Mouse (Mus musculus) lung, postnatal 10 days (tissue): Measurements from ENCODE around the gene Tmem208.
A peak's percentile ranks its signal among the peaks of the same experiment; 100 is the strongest.

Experiments
- DNase-seq: peaks from one replicate; pipeline ENCODE4 v3.0.0; 2021

Tmem208 gene

DNA sequence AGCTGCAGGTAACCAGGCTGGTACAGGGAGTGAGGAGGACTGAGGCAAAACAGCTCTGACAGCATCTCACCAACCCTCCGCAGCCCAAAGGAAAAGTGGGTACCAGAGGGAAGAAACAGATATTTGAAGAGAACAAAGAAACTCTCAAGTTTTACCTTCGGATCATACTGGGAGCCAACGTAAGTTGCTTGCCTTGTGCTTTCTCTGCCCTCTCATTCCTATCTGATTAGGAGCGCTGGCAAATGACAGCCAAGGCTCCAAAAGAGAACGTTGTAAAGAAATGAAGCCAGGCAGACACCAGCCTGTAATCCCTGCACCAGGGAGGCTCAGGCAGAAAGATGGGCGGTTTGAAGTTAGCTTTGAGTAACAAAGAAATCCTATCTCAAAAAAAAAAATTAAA lies 814 bp downstream of the Tmem208 start:
- DNase-seq = no peak

DNA sequence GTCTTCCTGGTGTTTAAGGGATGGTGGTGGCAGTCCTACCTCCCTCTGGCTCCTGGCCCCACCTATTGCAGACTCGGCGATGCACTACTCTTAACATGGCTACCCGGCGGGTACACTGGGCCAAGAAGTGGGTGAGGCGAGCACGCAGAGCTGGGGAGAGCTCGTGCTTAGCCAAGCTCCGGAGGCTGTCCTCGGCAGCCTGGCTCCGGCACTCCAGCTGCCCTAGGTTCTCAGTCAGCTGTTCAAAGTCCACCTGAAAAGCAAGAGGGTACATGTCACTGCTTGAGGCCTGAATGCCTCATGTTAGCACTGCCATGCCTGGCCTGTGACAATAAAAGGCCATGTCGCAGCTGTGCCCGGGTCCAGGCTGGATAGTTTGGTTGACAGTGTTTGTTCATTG lies 4.2 kb downstream of the Tmem208 start:
- no peak for DNase-seq

DNA sequence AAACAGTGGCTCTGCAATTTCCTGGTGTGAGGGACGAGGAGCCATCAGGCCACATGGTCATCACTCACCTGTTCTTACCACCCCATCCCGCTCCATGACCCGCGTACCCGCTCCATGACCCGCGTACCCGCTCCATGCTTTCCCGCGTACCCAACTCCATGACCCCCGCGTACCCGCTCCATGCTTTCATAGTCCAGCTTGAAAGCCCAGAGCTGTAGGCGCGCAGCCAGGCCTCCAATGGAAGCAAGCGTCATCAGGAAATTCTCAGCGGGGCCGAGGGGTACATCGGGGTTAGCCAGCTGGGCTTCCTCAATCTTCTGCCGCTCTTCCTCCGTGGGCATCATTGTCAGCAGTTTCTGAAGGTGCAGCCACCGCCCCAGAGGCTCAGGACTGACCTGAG lies 5.3 kb downstream of the Tmem208 start:
- no peak for DNase-seq

DNA sequence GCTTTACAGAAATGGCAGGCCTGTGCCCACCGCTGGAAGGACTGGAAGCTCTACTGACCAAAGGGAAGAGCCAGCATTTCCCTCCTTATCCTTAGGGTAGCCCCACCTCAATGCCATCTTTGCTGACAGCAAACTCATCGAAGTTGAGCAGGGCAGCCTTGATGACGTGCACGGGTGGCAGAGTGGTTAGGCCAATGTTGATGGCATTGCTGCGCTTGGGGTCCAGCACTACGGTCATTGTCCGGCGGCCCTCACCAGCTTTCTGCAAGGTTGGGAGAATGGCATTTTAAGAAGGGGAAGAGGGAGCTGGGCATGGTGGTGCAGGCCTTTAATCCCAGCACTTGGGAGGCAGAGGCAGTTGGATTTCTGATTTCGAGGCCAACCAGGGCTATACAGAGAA lies 5.8 kb downstream of the Tmem208 start:
- no peak for DNase-seq

DNA sequence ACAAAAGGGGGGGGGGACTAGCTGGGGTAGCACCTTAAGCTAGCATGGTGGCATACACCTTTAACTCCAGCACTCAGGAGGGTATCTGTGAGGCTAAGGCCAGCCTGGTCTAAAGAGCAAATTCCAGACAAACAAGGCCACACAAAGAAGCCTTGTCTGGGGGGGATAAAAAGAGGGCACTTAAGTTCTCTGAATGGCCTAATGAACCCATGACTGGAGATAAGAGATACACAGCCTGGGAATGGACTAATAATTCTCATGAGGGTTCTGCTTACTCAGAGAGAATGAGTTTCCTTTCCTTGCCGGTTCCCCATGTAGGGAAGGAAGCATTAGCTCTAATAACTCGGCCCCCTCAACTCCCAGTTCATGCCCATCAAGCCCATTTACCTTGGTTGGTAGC lies 6.4 kb downstream of the Tmem208 start:
- no peak for DNase-seq

DNA sequence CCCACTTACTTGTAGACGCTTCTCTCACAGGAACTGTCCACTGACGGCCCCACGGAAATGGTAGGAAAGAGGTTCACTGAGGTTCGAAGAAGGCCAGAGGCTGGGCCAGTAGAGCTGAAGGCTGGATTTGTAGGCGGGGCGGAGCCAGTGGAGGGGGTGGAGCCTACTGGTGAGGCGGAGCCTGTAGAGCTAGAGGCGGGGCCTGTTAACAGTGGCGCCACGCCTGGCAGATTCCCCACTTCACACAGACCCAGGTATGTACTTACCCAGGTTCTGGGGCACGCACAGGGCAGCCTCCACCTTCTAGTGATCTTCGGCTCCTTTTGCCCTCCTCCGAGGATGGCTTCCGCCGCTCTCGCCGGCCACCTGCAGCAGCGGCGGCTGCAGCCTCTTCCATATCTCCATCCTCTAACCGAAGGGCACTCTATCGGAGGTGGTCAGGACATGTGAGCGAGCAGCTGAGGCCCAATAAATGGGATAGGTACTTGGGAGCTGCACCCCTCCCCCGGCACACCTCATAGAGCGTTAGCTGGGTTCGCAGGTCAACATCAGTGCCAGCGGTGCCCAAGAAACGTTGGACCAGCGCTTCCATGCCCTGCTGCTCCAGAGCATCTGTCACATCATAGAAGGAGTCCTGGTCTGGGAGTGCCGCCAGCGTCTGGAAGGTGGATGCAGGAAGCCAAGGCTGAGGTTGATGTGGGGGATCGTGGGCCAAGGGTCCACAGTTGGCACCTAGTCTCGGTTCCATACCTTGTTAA lies 10.4 kb downstream of the Tmem208 start:
- peak; percentile 58 for DNase-seq

DNA sequence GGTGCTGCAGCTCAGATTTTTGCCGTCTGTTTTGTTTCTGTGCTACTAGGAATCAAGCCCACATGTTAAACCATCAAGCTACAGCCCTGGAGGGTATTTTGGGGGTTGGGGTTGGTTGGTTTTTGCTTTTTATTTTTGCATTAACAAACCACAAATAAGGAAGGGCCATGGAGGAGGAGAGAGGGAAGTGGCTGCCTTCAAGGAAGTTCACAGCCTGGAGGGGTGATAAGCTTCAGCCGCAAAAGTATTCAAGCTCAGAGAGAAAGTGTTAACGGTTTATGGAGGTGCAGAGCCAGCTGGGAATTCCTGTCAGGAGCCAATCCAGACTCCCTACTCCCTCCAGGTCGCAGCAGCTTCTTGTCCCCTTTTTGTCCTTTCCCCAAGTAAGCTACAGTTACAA lies 12.8 kb downstream of the Tmem208 start:
- no peak for DNase-seq

DNA sequence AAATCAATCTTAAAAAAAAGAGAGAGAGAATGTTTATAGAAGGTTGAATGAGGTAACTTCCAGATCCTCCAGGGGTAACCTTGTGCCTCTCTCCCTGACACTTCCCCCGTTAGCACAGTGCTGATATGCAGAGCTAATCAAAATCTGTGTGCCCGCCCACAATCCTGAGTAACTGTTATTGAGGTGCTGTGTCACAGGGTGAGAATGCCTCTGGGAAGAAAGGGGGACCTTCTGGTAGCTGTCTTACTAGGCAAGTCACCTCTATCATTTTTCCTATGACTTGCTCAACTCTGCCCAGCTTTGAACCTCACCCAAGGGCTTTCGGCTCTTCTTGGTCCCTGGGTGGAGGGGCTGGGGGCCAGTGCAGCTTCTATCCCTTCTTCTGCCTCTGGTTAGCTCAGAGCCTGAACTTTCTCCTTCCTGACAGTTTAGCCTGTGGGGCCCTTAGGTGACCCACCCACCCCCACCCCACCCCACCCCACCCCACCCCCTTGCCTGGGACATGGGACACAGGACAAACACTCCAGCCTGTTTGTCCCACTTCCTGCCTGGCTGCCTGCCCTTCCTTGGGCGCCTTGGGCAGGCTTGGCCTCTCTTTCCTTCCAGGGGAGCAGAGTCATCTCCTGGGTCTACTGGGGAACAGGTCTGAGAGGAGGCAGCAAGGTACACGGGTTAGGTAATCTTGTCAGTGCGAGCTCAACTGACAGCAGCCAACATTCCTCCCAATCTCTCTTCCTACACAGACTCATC lies 13.9 kb downstream of the Tmem208 start:
- DNase-seq = peak; percentile 89

DNA sequence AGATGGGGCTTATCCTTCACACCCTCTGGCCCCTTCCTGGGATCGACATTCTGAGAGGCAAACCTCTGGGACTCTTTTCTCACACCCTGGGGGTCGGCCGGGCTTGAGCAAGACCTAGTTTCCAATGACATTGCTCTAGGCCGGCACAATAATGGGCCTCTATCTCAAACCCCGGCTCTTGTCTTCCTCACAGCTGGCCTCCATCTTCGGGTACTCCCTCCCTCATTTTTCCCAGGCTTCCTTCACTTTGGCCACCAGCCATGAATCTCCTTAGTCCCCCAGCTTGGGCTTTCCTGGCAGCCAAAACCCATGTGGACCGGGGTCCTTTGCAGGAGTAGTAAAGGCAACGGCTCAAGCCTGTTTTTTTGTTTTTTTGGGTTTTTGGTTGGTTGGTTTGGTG lies 15.2 kb downstream of the Tmem208 start:
- DNase-seq = peak; percentile 88

DNA sequence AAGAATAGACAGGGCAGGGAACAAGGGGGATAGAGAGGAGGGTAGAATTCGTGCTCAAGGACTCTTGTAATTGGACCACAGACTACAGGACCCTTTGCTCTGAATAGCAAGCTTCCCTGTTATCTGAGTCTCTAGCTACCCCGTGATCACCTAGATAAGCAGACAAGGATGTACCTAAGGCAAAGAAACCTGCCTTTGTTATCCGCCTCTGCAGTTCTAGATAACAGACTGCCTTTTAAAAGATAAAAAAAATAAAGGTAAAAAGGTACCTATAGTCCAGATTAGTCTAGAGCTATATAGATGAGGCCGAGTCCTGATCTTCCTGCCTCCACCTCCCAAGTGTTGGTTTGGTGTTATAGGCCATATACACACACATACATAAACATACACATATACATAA lies 16.6 kb downstream of the Tmem208 start:
- DNase-seq = no peak

DNA sequence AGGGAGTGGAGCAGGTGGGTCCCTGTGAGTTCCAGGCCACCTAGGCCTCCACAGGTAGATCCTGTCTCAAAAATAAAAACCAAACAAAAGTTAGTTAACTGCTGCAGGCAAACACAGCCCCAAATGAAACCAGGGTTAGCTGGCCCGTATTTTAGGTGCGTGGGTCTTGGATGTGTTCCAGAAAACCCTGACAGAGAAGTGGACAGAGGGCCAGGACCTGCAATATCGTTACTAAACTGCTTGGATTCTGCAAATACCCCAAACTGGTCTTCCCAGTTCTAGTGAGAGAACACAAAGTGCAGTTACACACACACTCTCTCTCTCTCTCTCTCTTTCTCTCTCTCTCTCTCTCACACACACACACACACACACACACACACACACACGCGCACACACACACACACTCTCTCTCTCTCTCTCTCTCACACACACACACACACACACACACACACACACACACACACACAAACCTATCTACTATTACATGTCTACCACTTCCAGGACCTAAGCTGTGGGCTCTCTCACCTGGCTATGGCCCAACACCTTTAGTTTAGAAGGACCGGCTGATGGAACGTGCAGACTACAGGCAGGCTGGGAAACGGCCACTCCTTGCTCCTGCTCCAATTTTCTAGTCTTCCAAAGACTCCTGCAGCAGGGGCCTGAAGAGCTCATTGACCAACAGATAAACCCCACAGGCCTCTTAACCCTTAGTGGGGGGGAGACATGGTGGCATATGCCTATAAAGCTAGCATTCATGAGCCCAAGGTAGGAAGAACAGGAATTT lies 17.8 kb downstream of the Tmem208 start:
- DNase-seq = no peak

DNA sequence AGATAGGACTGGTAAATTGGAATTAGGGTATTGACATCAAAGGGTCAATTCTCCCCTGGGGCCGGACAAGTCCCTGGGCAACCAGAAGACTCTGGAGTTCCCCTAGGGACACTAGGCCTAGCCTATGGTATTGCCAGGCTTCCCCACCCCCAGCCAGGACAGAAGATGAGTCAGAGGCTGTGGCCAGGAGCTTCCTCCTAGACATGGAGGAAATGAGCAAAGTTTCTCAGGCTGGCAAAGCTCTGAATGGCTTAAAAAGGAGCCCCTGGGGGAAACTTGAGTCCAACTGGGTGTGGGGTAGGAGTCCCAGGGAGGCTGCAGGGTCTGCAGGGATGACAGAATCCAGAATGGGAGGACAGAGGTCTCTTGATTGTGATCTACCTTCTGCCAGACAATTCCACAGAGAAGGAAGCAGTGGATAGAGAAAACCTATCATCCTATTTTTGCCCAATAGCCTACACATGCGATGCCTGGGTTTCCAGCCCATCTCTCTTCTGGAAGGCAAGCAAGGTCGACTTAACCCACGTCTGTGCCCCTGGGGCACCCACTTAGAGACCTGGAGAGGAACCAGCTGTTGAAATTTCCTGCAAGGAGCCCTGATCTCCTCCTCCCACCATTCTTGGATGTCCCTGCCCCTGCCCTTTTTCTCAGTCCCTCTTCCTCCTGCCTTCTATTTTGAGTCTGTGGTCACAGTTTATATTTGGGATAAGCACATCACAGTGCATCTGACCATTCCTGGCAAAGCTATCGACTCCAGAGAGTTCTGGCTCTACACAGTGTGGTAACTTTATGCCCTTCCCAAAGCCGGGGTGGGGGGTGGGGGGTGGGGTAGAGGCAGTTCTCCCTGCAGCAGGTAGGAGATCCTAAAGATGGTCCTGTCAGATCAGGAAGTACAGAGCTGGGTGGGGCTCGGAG lies 19.2 kb downstream of the Tmem208 start:
- peak; percentile 76 for DNase-seq

DNA sequence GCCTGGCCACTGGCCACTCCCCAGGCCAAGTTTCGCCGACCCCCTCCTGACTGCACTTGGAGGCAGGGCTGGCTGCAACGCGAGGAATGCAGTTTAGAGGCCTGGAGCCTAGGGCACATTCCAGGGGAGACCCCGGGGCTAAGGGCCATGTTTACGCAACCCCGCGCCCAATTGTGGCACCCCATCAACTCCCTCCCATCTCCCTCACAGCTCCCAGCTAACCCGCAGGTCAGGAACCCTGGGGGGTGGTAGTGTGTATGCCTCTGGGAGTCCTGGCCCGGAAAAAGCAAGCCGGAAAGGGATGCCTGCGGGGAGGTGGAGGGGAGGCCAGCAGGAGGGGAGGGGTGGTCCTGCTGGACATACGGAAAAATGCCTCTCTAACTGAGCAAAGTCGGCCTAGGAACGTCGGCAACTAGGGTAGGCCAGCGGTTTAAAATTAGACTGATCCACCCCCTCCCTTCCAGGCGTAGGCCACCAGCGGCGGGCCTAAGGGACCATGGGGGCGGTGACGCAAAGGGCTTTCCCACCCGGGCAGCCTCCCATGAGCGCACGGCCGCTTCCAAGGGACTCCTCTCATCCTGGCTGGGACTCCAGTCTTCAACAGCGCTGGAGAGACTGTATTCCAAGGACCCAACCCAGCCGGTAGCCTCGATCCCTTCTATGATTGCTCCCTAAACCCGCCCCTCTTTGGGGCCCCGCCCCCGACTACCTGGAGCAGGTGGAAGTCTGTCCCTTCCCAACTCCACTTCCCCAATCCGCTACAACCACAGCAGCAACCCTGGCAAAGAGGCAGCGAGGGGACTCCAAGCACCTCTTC lies 20.7 kb downstream of the Tmem208 start:
- DNase-seq = peak; percentile 90

DNA sequence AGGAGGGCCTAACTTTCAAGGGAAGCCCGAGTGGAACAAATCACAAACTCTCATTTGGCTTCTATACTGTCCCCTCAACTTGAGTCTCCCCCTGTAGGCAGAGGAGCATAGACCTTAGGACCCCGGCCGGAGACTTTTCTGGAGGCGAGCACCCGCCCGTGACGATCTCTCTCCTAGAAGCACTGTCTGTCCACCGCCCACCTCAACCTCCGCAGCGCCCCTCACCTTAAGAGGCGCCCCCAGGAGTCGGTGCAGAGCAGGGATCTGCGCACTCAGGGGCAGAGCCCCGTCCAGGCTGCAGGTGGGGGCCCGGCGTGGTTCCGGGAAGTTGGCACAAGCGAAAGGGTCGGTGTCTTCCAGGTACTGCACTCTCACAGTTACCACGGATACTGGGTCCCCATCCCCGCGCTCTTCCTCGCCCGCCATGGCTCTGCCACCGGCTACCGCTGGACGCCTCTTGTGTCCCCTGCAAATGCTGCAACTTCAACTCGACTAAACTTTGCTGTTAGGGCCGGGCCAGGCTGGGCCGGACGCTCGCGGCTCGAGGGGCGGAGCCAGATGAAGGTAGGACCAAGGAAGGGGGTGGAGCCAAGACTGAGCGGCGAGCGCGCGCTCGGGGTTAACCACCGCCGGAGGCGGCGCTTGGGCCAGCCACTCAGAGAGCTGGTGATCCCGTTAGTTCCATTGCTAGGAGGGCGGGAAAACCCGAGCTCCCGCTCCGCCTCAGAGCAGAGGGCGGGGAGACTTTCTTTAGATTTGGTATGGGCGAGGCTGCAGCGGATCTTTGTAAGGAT lies 21.5 kb downstream of the Tmem208 start, which contains the start of gene Fhod1:
Gene Fhod1, minus strand, starts transcription at position 526 of the 794 bp plus-strand sequence.
- DNase-seq = peak; percentile 99

DNA sequence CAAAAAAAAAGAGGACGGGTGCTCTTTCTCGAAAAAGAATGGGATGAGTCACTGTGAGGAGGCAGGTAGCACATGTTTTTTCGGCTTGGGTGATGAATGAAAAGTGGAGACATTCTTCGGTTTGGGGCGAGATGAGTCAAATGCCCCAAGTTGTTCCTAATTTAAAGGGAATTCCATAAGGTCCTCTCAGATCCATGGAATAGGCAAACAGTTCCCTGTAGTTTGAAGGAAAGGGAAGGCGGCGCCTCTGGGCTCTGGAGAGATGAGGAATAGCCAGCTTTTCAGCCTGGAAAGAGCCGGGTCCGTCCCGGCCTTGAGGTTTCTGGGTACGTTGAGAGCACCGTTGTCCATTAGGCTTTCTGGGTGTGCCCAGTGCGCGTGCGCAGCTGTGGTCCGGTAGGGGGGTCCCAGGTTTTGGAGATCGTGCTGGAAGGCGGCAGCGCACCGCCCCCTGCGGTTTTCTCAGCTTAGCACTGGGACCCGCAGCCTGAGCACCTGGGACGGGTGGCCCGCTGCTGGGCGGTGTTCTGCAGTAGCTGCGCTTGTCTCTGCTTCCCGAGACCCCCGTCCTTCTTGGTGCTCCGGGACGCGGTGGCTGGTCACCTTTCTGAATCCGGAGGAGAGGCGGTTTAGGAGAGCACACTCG lies 22.4 kb downstream of the Tmem208 start, which contains the start of gene Slc9a5:
Gene Slc9a5, plus strand, starts transcription at position 394 of the 646 bp plus-strand sequence.
- DNase-seq = peak; percentile 66

DNA sequence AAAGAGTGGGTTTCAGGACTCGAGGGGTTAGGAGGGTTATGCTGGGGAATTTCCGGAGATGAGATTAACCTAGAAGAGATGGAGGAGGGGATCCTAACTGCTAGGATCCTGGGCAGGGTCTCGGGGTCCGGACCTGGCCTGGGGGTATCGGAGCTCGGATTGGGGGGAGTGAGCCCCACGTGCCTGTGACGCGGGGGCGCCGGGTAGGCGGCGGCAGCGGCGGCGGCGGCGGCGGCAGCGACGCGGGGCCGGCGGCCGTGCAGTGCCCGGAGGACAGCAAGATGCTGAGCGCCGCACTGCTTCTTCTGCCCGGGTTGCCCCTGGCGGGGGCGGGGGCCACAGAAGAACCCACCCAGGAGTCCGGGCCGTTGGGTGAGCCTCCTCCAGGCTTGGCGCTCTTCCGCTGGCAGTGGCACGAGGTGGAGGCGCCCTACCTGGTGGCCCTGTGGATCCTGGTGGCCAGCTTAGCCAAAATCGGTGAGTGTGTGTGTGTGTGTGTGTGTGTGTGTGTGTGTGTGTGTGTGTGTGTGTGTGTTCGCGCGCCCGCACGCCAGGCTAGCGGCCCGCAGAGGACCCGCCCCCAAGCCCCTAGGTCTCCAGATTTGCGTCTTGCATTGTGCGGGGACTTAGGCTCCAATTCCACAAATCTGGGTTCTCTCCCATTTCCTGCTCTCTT lies 23.1 kb downstream of the Tmem208 start:
- no peak for DNase-seq

DNA sequence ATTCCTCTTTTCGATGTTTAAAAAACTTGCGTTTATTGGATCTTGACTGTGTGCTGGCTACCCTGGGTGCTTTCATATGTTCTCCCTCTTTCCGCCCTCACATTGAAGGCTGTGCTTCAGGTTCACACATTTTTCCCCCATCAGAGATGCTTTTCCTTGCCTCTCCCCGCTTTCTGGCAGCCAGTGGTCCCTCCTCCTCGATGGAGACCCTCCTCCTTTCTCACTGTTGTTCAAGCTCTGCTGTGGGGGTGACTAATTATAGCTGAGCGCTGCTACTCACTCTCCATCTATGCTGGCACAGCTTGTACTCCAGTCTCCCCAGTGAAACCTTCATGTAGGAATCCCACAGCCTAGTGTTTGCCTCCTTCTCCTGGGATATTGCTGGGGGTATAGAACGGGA lies 24.0 kb downstream of the Tmem208 start:
- no peak for DNase-seq

DNA sequence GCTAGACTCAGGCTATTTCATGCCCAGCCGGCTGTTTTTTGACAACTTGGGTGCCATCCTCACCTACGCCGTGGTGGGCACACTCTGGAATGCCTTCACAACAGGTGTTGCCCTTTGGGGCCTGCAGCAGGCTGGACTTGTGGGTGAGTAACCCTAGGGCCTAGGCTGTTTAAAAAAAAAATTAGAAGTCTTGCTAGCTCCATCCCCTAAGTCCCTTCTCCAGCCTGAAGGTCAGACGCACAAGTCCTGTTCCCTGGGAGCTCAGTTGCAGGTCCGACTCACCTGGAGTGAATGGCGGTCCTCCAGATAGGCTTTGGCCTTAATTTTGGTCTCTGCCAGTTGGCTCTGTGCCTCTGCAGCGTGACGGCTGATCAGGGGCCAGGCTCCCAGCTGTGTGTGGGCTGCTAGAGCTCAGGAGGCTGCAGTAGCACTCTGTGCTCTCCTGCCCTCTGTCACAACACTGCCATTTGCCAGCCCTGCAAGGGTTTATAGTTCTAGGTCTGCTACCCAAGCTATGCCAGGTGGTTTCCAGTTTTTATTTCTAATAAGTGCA lies 27.5 kb downstream of the Tmem208 start:
- no peak for DNase-seq

DNA sequence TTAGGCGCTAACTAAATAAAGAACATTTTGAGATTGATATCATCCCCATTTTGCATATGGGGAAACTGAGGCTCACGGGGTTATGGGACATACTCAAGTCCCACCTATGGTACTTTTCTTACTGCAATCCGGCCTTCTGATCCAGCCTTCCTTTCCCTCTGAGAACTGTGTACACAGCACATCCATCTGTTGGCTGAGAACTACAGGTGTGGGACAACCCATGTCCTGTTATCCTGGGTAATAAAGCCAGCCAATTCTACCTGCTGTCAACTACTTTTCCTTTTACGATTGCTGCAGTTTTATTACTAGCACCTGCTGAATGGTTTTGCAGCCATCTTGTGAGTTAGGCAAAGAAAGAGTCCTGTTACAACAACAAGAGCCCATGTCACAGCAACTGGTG lies 28.4 kb downstream of the Tmem208 start:
- no peak for DNase-seq
